Mouse (Mus musculus) layer of hippocampus, postnatal 36 days (tissue): ENCODE measurements around the gene Slc50a1. TPM values are rescaled to one million over a fixed set of nuclear protein-coding genes. Genes with fewer than 3 reads are reported as not detected.

Experiments used
- DNase-seq, 2 experiments: peaks; one replicate each; pipeline ENCODE4 v3.0.0; 2022
- microRNA-seq, 2 experiments: library from miRNA; unstranded; fragments of <30 nt; microRNA quantifications; one replicate each; pipeline ENCODE4 v1.2.0; 2021
- total RNA-seq, 2 experiments: library from RNA; stranded (reverse); gene quantifications; 2 replicates each; pipeline ENCODE4 v1.2.3; 2021

Gene Slc50a1
- total RNA-seq, 2 experiments from 2014 or later: 44.0 to 47.1 TPM

- no peak for DNase-seq
These were observed 39.8 kb downstream of the Slc50a1 start for GRCm38 (mm10) chr3:89230561-89230960.

GRCm38 (mm10) chr3:89229276-89229675 lies 41.1 kb downstream of the Slc50a1 start:
- DNase-seq: no peak

- no peak for DNase-seq
These were observed 41.5 kb downstream of the Slc50a1 start, which contains the start of gene Muc1 for GRCm38 (mm10) chr3:89228836-89229235. Gene Muc1, plus strand, starts transcription at chr3:89229057.

GRCm38 (mm10) chr3:89228180-89228549 lies 42.2 kb downstream of the Slc50a1 start:
- peak; percentile 85 to 87 for DNase-seq

GRCm38 (mm10) chr3:89227307-89228179 lies 42.8 kb downstream of the Slc50a1 start:
- DNase-seq: peak; percentile 91 to 93

- no peak for DNase-seq
These were observed 43.5 kb downstream of the Slc50a1 start, which contains the start of gene Mtx1 for GRCm38 (mm10) chr3:89226900-89227299. Gene Mtx1, minus strand, starts transcription at chr3:89227088.

- DNase-seq: no peak
These were observed 44.0 kb downstream of the Slc50a1 start for GRCm38 (mm10) chr3:89226361-89226760.

GRCm38 (mm10) chr3:89225918-89226317 lies 44.5 kb downstream of the Slc50a1 start:
- DNase-seq: no peak

GRCm38 (mm10) chr3:89225321-89225815 lies 45.0 kb downstream of the Slc50a1 start:
- DNase-seq: no peak

GRCm38 (mm10) chr3:89224796-89225195 lies 45.6 kb downstream of the Slc50a1 start:
- no peak for DNase-seq

GRCm38 (mm10) chr3:89221167-89221566 lies 49.2 kb downstream of the Slc50a1 start:
- no peak for DNase-seq

- no peak for DNase-seq
These were observed 50.8 kb downstream of the Slc50a1 start for GRCm38 (mm10) chr3:89219546-89219945.

GRCm38 (mm10) chr3:89218271-89218670 lies 52.1 kb downstream of the Slc50a1 start:
- no peak for DNase-seq

Small RNA genes lying within 50 kb of the gene (microRNA-seq; reads per million reads assigned to microRNA genes)
- gene Mir92b: 5,860 to 9,987 reads per million in 2 experiments

Other genes starting within 250 kb of the Slc50a1 start
- gene Rusc1, start 177.3 kb downstream of the Slc50a1 start, total RNA-seq: 100 to 1,000 TPM; 129 to 137 TPM
- not detected for gene Gm43738, start 169.5 kb downstream of the Slc50a1 start, total RNA-seq
- gene Fdps, start 168.6 kb downstream of the Slc50a1 start, total RNA-seq: 10 to 100 TPM; 78.8 to 80.0 TPM
- gene Pklr, start 134.4 kb downstream of the Slc50a1 start, total RNA-seq: not detected
- 10 to 100 TPM; 11.8 to 12.1 TPM for gene Hcn3, start 110.4 kb downstream of the Slc50a1 start, total RNA-seq
- gene Clk2, start 105.8 kb downstream of the Slc50a1 start, total RNA-seq: 10 to 100 TPM; 52.0 to 53.4 TPM
- gene Scamp3, start 93.1 kb downstream of the Slc50a1 start, total RNA-seq: 10 to 100 TPM; 66.8 to 71.9 TPM
- 10 to 100 TPM; 57.8 to 71.0 TPM for gene Fam189b, start 87.4 kb downstream of the Slc50a1 start, total RNA-seq
- gene Gba, start 67.6 kb downstream of the Slc50a1 start, total RNA-seq: 10 to 100 TPM; 57.0 to 61.9 TPM
- 10 to 100 TPM; 37.7 to 38.1 TPM for gene Thbs3, start 55.4 kb downstream of the Slc50a1 start, total RNA-seq
- 10 to 100 TPM; 89.5 to 93.8 TPM for gene Mtx1, start 43.5 kb downstream of the Slc50a1 start, total RNA-seq
- 1 to 10 TPM in 1 of 2 experiments, under 1 TPM in 1; 0.61 to 1.0 TPM for gene Muc1, start 41.5 kb downstream of the Slc50a1 start, total RNA-seq
- 10 to 100 TPM; 71.4 to 86.2 TPM for gene Krtcap2, start 24.6 kb downstream of the Slc50a1 start, total RNA-seq
- 10 to 100 TPM; 86.7 to 93.7 TPM for gene Trim46, start 24.3 kb downstream of the Slc50a1 start, total RNA-seq
- gene Dpm3, start 11.2 kb downstream of the Slc50a1 start, total RNA-seq: 10 to 100 TPM; 50.4 to 65.2 TPM
- gene Efna1, start 10.6 kb upstream of the Slc50a1 start, total RNA-seq: 1 to 10 TPM; 8.8 to 9.9 TPM
- 10 to 100 TPM; 67.0 to 69.9 TPM for gene Efna3, start 52.4 kb upstream of the Slc50a1 start, total RNA-seq
- gene Efna4, start 67.5 kb upstream of the Slc50a1 start, total RNA-seq: under 1 TPM; 0.56 to 0.62 TPM
- 100 to 1,000 TPM; 108 to 123 TPM for gene Adam15, start 79.4 kb upstream of the Slc50a1 start, total RNA-seq
- gene Dcst2, start 91.4 kb upstream of the Slc50a1 start, total RNA-seq: under 1 TPM in 1 of 2 experiments, not detected in 1; 0.43 TPM
- not detected for gene Dcst1, start 94.7 kb upstream of the Slc50a1 start, total RNA-seq
- 10 to 100 TPM; 15.1 to 16.1 TPM for gene Zbtb7b, start 124.2 kb upstream of the Slc50a1 start, total RNA-seq
- 1 to 10 TPM; 4.6 to 6.3 TPM for gene Lenep, start 132.2 kb upstream of the Slc50a1 start, total RNA-seq
- 10 to 100 TPM; 35.8 to 39.2 TPM for gene Flad1, start 141.3 kb upstream of the Slc50a1 start, total RNA-seq
- 1 to 10 TPM; 3.1 TPM for gene Cks1b, start 147.8 kb upstream of the Slc50a1 start, total RNA-seq
- 10 to 100 TPM; 12.1 to 12.4 TPM for gene Shc1, start 147.9 kb upstream of the Slc50a1 start, total RNA-seq
- gene Pygo2, start 159.6 kb upstream of the Slc50a1 start, total RNA-seq: 10 to 100 TPM; 59.4 to 64.8 TPM
- gene Pbxip1, start 166.1 kb upstream of the Slc50a1 start, total RNA-seq: 10 to 100 TPM; 38.3 to 43.4 TPM
- 10 to 100 TPM; 28.3 to 28.4 TPM for gene Pmvk, start 184.0 kb upstream of the Slc50a1 start, total RNA-seq
- 10 to 100 TPM; 24.4 to 29.0 TPM for gene Kcnn3, start 249.6 kb upstream of the Slc50a1 start, total RNA-seq